Mouse (Mus musculus) kidney, adult 9 months (tissue): ENCODE measurements around the gene Ssr1.

Source experiments
- DNase-seq: peaks from one replicate; pipeline ENCODE4 v3.0.0; 2022

Gene Ssr1

GRCm38 (mm10) chr13:37993704-37994404 lies at the start of gene Ssr1:
Gene Ssr1, minus strand, starts transcription at chr13:37994217.
- peak; percentile 96 for DNase-seq

- DNase-seq, result peak; percentile 22
These were observed 43.8 kb upstream of the Ssr1 start for GRCm38 (mm10) chr13:38037811-38038210.

- DNase-seq, result peak; percentile 98
These were observed 43.1 kb upstream of the Ssr1 start, which contains the start of gene Cage1 for GRCm38 (mm10) chr13:38037044-38037687. Gene Cage1, minus strand, starts transcription at chr13:38037069.

- no peak for DNase-seq
These were observed 42.5 kb upstream of the Ssr1 start, which contains the start of gene Riok1 for GRCm38 (mm10) chr13:38036343-38037043. Gene Riok1, plus strand, starts transcription at chr13:38036995.

GRCm38 (mm10) chr13:38028407-38028806 lies 34.4 kb upstream of the Ssr1 start:
- no peak for DNase-seq

- no peak for DNase-seq
These were observed 33.7 kb upstream of the Ssr1 start for GRCm38 (mm10) chr13:38027618-38028248.

- DNase-seq, result peak; percentile 9
These were observed 31.9 kb upstream of the Ssr1 start for GRCm38 (mm10) chr13:38025874-38026273.

GRCm38 (mm10) chr13:38018791-38019190 lies 24.8 kb upstream of the Ssr1 start:
- DNase-seq, result no peak

- no peak for DNase-seq
These were observed 21.6 kb upstream of the Ssr1 start for GRCm38 (mm10) chr13:38015591-38015990.

- no peak for DNase-seq
These were observed 18.4 kb upstream of the Ssr1 start for GRCm38 (mm10) chr13:38012436-38012835.

- no peak for DNase-seq
These were observed 16.5 kb upstream of the Ssr1 start for GRCm38 (mm10) chr13:38010444-38010910.

- no peak for DNase-seq
These were observed 15.8 kb upstream of the Ssr1 start for GRCm38 (mm10) chr13:38009721-38010408.

- no peak for DNase-seq
These were observed 14.0 kb upstream of the Ssr1 start for GRCm38 (mm10) chr13:38007972-38008371.

- no peak for DNase-seq
These were observed 8.4 kb upstream of the Ssr1 start for GRCm38 (mm10) chr13:38002461-38002860.

GRCm38 (mm10) chr13:37999713-38000112 lies 5.7 kb upstream of the Ssr1 start:
- DNase-seq, result no peak

- no peak for DNase-seq
These were observed 360 bp upstream of the Ssr1 start for GRCm38 (mm10) chr13:37994405-37994749.

- peak; percentile 6 for DNase-seq
These were observed 677 bp downstream of the Ssr1 start for GRCm38 (mm10) chr13:37993376-37993703.

- no peak for DNase-seq
These were observed 1.2 kb downstream of the Ssr1 start for GRCm38 (mm10) chr13:37992638-37993371.

- DNase-seq, result no peak
These were observed 4.3 kb downstream of the Ssr1 start for GRCm38 (mm10) chr13:37989701-37990100.

- no peak for DNase-seq
These were observed 7.9 kb downstream of the Ssr1 start for GRCm38 (mm10) chr13:37986166-37986565.

- no peak for DNase-seq
These were observed 13.0 kb downstream of the Ssr1 start for GRCm38 (mm10) chr13:37981063-37981462.

GRCm38 (mm10) chr13:37980346-37980745 lies 13.7 kb downstream of the Ssr1 start:
- DNase-seq, result no peak
